Mouse (Mus musculus): ENCODE data around the gene Olfr1128. TPM values are rescaled to one million over a fixed set of nuclear protein-coding genes. Genes with fewer than 3 reads are reported as not detected.
"Not testable (repeated sequence)": the region's sequence is repeated elsewhere in the genome, so short reads cannot be mapped to it uniquely, and the experiment has no call there.

The Olfr1128 gene
- total and polyA plus RNA-seq, 3 experiments: not detected

GRCm38 (mm10) chr2:87515457-87516060 is 29.8 kb downstream of the Olfr1128 start:
- no peak for ATAC-seq (ENCODE audit: extremely low read depth, insufficient number of reproducible peaks, low FRiP score, poor library complexity, severe bottlenecking)
- DNase-seq (ENCODE audit: low spot score): no peak
- Histone ChIP-seq H3K36me3 (replicated peaks) (no peaks in the 10 kb centered on the region), H3K9me3 (replicated peaks) (peaks cover 12% of the 10 kb centered on the region), H3K4me1 (ENCODE audit: insufficient read depth, low read depth, low read length) (no peaks in the 10 kb centered on the region), H3K4me3 (ENCODE audit: low read depth, low read length) (no peak overlapping the region), H3K27me3 (ENCODE audit: insufficient read depth, low read length) (no peaks in the 10 kb centered on the region)
- TF ChIP-seq POLR2AphosphoS5 (IDR thresholded peaks at IDR 0.05; ENCODE audit: insufficient replicate concordance, low read depth, low read length) (no peak), GATA2 (IDR thresholded peaks at IDR 0.05; ENCODE audit: borderline replicate concordance, low read depth, low read length) (no peak), CTCF (IDR thresholded peaks at IDR 0.05; ENCODE audit: low read depth, low read length) (no peak)

GRCm38 (mm10) chr2:87515046-87515445 is 30.3 kb downstream of the Olfr1128 start:
- ATAC-seq (ENCODE audit: extremely low read depth, insufficient number of reproducible peaks, low FRiP score, poor library complexity, severe bottlenecking) (no peak), DNase-seq (ENCODE audit: low spot score) (no peak)
- Histone ChIP-seq H3K4me3 (ENCODE audit: low read depth, low read length) (no peak overlapping the region), H3K36me3 (replicated peaks) (no peaks in the 10 kb centered on the region), H3K27me3 (ENCODE audit: insufficient read depth, low read length) (no peaks in the 10 kb centered on the region), H3K4me1 (ENCODE audit: insufficient read depth, low read depth, low read length) (no peaks in the 10 kb centered on the region), H3K9me3 (replicated peaks) (peaks cover 10% of the 10 kb centered on the region)
- no peak for TF ChIP-seq GATA2 (IDR thresholded peaks at IDR 0.05; ENCODE audit: borderline replicate concordance, low read depth, low read length)
- no peak for TF ChIP-seq GATA1 (IDR thresholded peaks at IDR 0.05; ENCODE audit: borderline replicate concordance, low read length)
- TF ChIP-seq TAL1 (conservative IDR thresholded peaks at IDR 0.05; ENCODE audit: low read depth, low read length): no peak
- TF ChIP-seq CTCF (IDR thresholded peaks at IDR 0.05; ENCODE audit: low read depth, low read length): no peak
- TF ChIP-seq POLR2AphosphoS5 (IDR thresholded peaks at IDR 0.05; ENCODE audit: insufficient replicate concordance, low read depth, low read length): no peak

DNA sequence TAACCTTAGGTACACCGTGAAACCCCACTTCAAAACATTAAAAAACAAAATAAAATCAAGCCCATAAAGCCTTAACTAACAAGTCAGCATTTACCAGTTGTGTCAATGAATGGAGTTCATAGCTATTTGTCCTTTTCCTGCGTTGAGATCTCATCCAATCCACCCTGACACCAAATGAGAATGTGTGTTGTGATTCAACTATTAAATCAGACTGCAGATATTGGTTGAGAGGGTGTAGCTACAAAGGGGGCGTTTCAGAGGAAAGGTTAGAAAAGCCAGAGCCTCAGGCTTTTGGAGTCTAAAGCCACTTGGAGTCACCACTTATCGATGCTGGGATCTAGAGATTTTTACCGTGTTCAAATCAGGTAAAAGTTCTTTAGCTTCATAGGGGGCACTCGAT is 39.1 kb downstream of the Olfr1128 start, which contains the start of gene Pramel6:
Pramel6 (plus strand) TSS at position 301 of the 400 bp plus-strand sequence.
- H3K4me3 ChIP-seq (ENCODE audit: low read depth, low read length): no peak within 1 kb of the TSS
- no peak for DNase-seq (ENCODE audit: low spot score)
- H3K27me3 ChIP-seq (ENCODE audit: insufficient read depth, low read length): no peaks in the 10 kb centered on the region
- no peaks in the 10 kb centered on the region for H3K4me1 ChIP-seq (ENCODE audit: insufficient read depth, low read depth, low read length)
- ATAC-seq (ENCODE audit: extremely low read depth, insufficient number of reproducible peaks, low FRiP score, poor library complexity, severe bottlenecking): no peak
- peaks cover 9% of the 10 kb centered on the region for H3K9me3 ChIP-seq (replicated peaks)
- TF ChIP-seq CTCF (IDR thresholded peaks at IDR 0.05; ENCODE audit: low read depth, low read length) (no peak), TAL1 (conservative IDR thresholded peaks at IDR 0.05; ENCODE audit: low read depth, low read length) (no peak)
- H3K36me3 ChIP-seq (replicated peaks): no peaks in the 10 kb centered on the region

GRCm38 (mm10) chr2:87496993-87497392 is 48.3 kb downstream of the Olfr1128 start, which contains the start of gene Pramel7:
Pramel7 (minus strand) TSS chr2:87497093.
- H3K4me1 ChIP-seq (ENCODE audit: insufficient read depth, low read depth, low read length); H3K4me3 ChIP-seq (ENCODE audit: low read depth, low read length); H3K36me3 ChIP-seq (replicated peaks); H3K9me3 ChIP-seq (replicated peaks); ATAC-seq (ENCODE audit: extremely low read depth, insufficient number of reproducible peaks, low FRiP score, poor library complexity, severe bottlenecking); DNase-seq (ENCODE audit: low spot score); H3K27me3 ChIP-seq (ENCODE audit: insufficient read depth, low read length): not testable (repeated sequence)

Other genes starting within 250 kb of the Olfr1128 start
Only the 20 nearest of the 23 such genes appear.
- gene Olfr1120, start 190.7 kb downstream of the Olfr1128 start, total RNA-seq (2014; fragmentation: Nextera tagmentation): not detected in 2 replicates
- 0.05 and 0.17 TPM in 2 replicates for gene Olfr1120, start 190.7 kb downstream of the Olfr1128 start, total RNA-seq (2017)
- gene Olfr1120, start 190.7 kb downstream of the Olfr1128 start, polyA plus RNA-seq (2012): not detected in 2 replicates
- not detected in 2 replicates for gene Olfr1121, start 175.6 kb downstream of the Olfr1128 start, total RNA-seq (2014; fragmentation: Nextera tagmentation)
- gene Olfr1121, start 175.6 kb downstream of the Olfr1128 start, total RNA-seq (2017): 0.22 TPM in 1 of 2 replicates, not detected in the other
- not detected in 2 replicates for gene Olfr1121, start 175.6 kb downstream of the Olfr1128 start, polyA plus RNA-seq (2012)
- not detected in 2 replicates for gene Olfr1122, start 159.7 kb downstream of the Olfr1128 start, total RNA-seq (2014; fragmentation: Nextera tagmentation)
- 0.11 and 0.12 TPM in 2 replicates for gene Olfr1122, start 159.7 kb downstream of the Olfr1128 start, total RNA-seq (2017)
- not detected in 2 replicates for gene Olfr1122, start 159.7 kb downstream of the Olfr1128 start, polyA plus RNA-seq (2012)
- gene Olfr1123, start 128.9 kb downstream of the Olfr1128 start, total RNA-seq (2014; fragmentation: Nextera tagmentation): not detected in 2 replicates
- 0.05 TPM in 1 of 2 replicates, not detected in the other for gene Olfr1123, start 128.9 kb downstream of the Olfr1128 start, total RNA-seq (2017)
- gene Olfr1123, start 128.9 kb downstream of the Olfr1128 start, polyA plus RNA-seq (2012): not detected in 2 replicates
- not detected in 2 replicates for gene Olfr1124, start 115.3 kb downstream of the Olfr1128 start, total RNA-seq (2014; fragmentation: Nextera tagmentation)
- gene Olfr1124, start 115.3 kb downstream of the Olfr1128 start, total RNA-seq (2017): 0.16 TPM in 1 of 2 replicates, not detected in the other
- gene Olfr1124, start 115.3 kb downstream of the Olfr1128 start, polyA plus RNA-seq (2012): not detected in 2 replicates
- gene Olfr1126, start 91.6 kb downstream of the Olfr1128 start, total RNA-seq (2014; fragmentation: Nextera tagmentation): not detected in 2 replicates
- gene Olfr1126, start 91.6 kb downstream of the Olfr1128 start, total RNA-seq (2017): 0.27 TPM in 1 of 2 replicates, not detected in the other
- gene Olfr1126, start 91.6 kb downstream of the Olfr1128 start, polyA plus RNA-seq (2012): not detected in 2 replicates
- not detected in 2 replicates for gene Pramel7, start 48.4 kb downstream of the Olfr1128 start, total RNA-seq (2014; fragmentation: Nextera tagmentation)
- 0.12 TPM in 1 of 2 replicates, not detected in the other for gene Pramel7, start 48.4 kb downstream of the Olfr1128 start, total RNA-seq (2017)
- gene Pramel7, start 48.4 kb downstream of the Olfr1128 start, polyA plus RNA-seq (2012): not detected in 2 replicates
- not detected in 2 replicates for gene Pramel6, start 39.0 kb downstream of the Olfr1128 start, total RNA-seq (2014; fragmentation: Nextera tagmentation)
- 0.44 TPM in 1 of 2 replicates, not detected in the other for gene Pramel6, start 39.0 kb downstream of the Olfr1128 start, total RNA-seq (2017)
- not detected in 2 replicates for gene Pramel6, start 39.0 kb downstream of the Olfr1128 start, polyA plus RNA-seq (2012)
- gene Olfr153, start 13.7 kb downstream of the Olfr1128 start, total RNA-seq (2014; fragmentation: Nextera tagmentation): not detected in 2 replicates
- 0.11 TPM in 1 of 2 replicates, not detected in the other for gene Olfr153, start 13.7 kb downstream of the Olfr1128 start, total RNA-seq (2017)
- gene Olfr153, start 13.7 kb downstream of the Olfr1128 start, polyA plus RNA-seq (2012): not detected in 2 replicates
- not detected in 2 replicates for gene Olfr1129, start 28.4 kb upstream of the Olfr1128 start, total RNA-seq (2014; fragmentation: Nextera tagmentation)
- gene Olfr1129, start 28.4 kb upstream of the Olfr1128 start, total RNA-seq (2017): 0.06 and 0.49 TPM in 2 replicates
- gene Olfr1129, start 28.4 kb upstream of the Olfr1128 start, polyA plus RNA-seq (2012): not detected in 2 replicates
- not detected in 2 replicates for gene Olfr1130, start 60.7 kb upstream of the Olfr1128 start, total RNA-seq (2014; fragmentation: Nextera tagmentation)
- gene Olfr1130, start 60.7 kb upstream of the Olfr1128 start, total RNA-seq (2017): 0.11 and 0.12 TPM in 2 replicates
- gene Olfr1130, start 60.7 kb upstream of the Olfr1128 start, polyA plus RNA-seq (2012): not detected in 2 replicates
- not detected in 2 replicates for gene Olfr1131, start 81.6 kb upstream of the Olfr1128 start, total RNA-seq (2014; fragmentation: Nextera tagmentation)
- 0.22 TPM in 1 of 2 replicates, not detected in the other for gene Olfr1131, start 81.6 kb upstream of the Olfr1128 start, total RNA-seq (2017)
- gene Olfr1131, start 81.6 kb upstream of the Olfr1128 start, polyA plus RNA-seq (2012): not detected in 2 replicates
- gene Olfr1132, start 92.0 kb upstream of the Olfr1128 start, total RNA-seq (2014; fragmentation: Nextera tagmentation): not detected in 2 replicates
- 0.05 TPM in 1 of 2 replicates, not detected in the other for gene Olfr1132, start 92.0 kb upstream of the Olfr1128 start, total RNA-seq (2017)
- gene Olfr1132, start 92.0 kb upstream of the Olfr1128 start, polyA plus RNA-seq (2012): not detected in 2 replicates
- gene Olfr1133, start 101.8 kb upstream of the Olfr1128 start, total RNA-seq (2014; fragmentation: Nextera tagmentation): not detected in 2 replicates
- gene Olfr1133, start 101.8 kb upstream of the Olfr1128 start, total RNA-seq (2017): not detected in 2 replicates
- gene Olfr1133, start 101.8 kb upstream of the Olfr1128 start, polyA plus RNA-seq (2012): not detected in 2 replicates
- gene Olfr1134, start 112.9 kb upstream of the Olfr1128 start, total RNA-seq (2014; fragmentation: Nextera tagmentation): not detected in 2 replicates
- not detected in 2 replicates for gene Olfr1134, start 112.9 kb upstream of the Olfr1128 start, total RNA-seq (2017)
- not detected in 2 replicates for gene Olfr1134, start 112.9 kb upstream of the Olfr1128 start, polyA plus RNA-seq (2012)
- not detected in 2 replicates for gene Olfr1135, start 128.1 kb upstream of the Olfr1128 start, total RNA-seq (2014; fragmentation: Nextera tagmentation)
- 0.05 TPM in 1 of 2 replicates, not detected in the other for gene Olfr1135, start 128.1 kb upstream of the Olfr1128 start, total RNA-seq (2017)
- gene Olfr1135, start 128.1 kb upstream of the Olfr1128 start, polyA plus RNA-seq (2012): not detected in 2 replicates
- gene Olfr1136, start 148.4 kb upstream of the Olfr1128 start, total RNA-seq (2014; fragmentation: Nextera tagmentation): not detected in 2 replicates
- gene Olfr1136, start 148.4 kb upstream of the Olfr1128 start, total RNA-seq (2017): 0.17 TPM in 1 of 2 replicates, not detected in the other
- not detected in 2 replicates for gene Olfr1136, start 148.4 kb upstream of the Olfr1128 start, polyA plus RNA-seq (2012)
- not detected in 2 replicates for gene Olfr1137, start 167.6 kb upstream of the Olfr1128 start, total RNA-seq (2014; fragmentation: Nextera tagmentation)
- 0.11 and 0.29 TPM in 2 replicates for gene Olfr1137, start 167.6 kb upstream of the Olfr1128 start, total RNA-seq (2017)
- not detected in 2 replicates for gene Olfr1137, start 167.6 kb upstream of the Olfr1128 start, polyA plus RNA-seq (2012)
- not detected in 2 replicates for gene Olfr1138, start 194.4 kb upstream of the Olfr1128 start, total RNA-seq (2014; fragmentation: Nextera tagmentation)
- gene Olfr1138, start 194.4 kb upstream of the Olfr1128 start, total RNA-seq (2017): 0.33 TPM in 1 of 2 replicates, not detected in the other
- gene Olfr1138, start 194.4 kb upstream of the Olfr1128 start, polyA plus RNA-seq (2012): not detected in 2 replicates
- not detected in 2 replicates for gene Olfr1140, start 198.2 kb upstream of the Olfr1128 start, total RNA-seq (2014; fragmentation: Nextera tagmentation)
- gene Olfr1140, start 198.2 kb upstream of the Olfr1128 start, total RNA-seq (2017): 0.16 TPM in 1 of 2 replicates, not detected in the other
- gene Olfr1140, start 198.2 kb upstream of the Olfr1128 start, polyA plus RNA-seq (2012): not detected in 2 replicates